Mouse (Mus musculus): ENCODE results near the gene Hyls1. TPM values are rescaled to one million over a fixed set of nuclear protein-coding genes. Genes with fewer than 3 reads are reported as not detected.
A peak's percentile ranks its signal among the peaks of the same experiment; 100 is the strongest.
"Not testable (repeated sequence)": the region's sequence is repeated elsewhere in the genome, so short reads cannot be mapped to it uniquely, and the experiment has no call there.

Hyls1 gene
- 5.8 TPM for polyA plus RNA-seq (2012; fragmentation: generic; extraction: Trizol)
- long read RNA-seq, experiment 1, transcript Hyls1-201 (4 exons, 1,973 nt): major isoform, 12 of 12 reads
- long read RNA-seq, experiment 1, partial matches to known transcripts: 0 of 12 reads
- long read RNA-seq, experiment 1, other reads (novel, unspliced or antisense): 0 of 12 reads
- long read RNA-seq, experiment 2, transcript Hyls1-201 (4 exons, 1,973 nt): major isoform, 61 of 61 reads
- long read RNA-seq, experiment 2, partial matches to known transcripts: 0 of 61 reads
- long read RNA-seq, experiment 2, other reads (novel, unspliced or antisense): 0 of 61 reads

- TF ChIP-seq MAX (IDR thresholded peaks at IDR 0.05) (peak; percentile 26), MYOD1 (IDR thresholded peaks at IDR 0.05; ENCODE audit: control insufficient read depth, insufficient read length, low read depth) (no peak)
Measured at GRCm38 (mm10) chr9:35569571-35570534, at the start of gene Hyls1, which contains the start of gene Pate2. Hyls1 (minus strand) TSS chr9:35570398. Pate2 (plus strand) TSS chr9:35570284.

GRCm38 (mm10) chr9:35616784-35617183 lies 46.6 kb upstream of the Hyls1 start:
- not testable (repeated sequence) for H3K79me3 ChIP-seq (ENCODE audit: low read depth); H3K36me3 ChIP-seq (ENCODE audit: control insufficient read depth, insufficient read depth); H3K27me3 ChIP-seq (ENCODE audit: control insufficient read depth, insufficient read depth, insufficient read length); H3K79me2 ChIP-seq (ENCODE audit: control insufficient read depth, insufficient read depth); H3K4me3 ChIP-seq (ENCODE audit: insufficient read depth, poor library complexity, severe bottlenecking); H3ac ChIP-seq (ENCODE audit: control insufficient read depth, insufficient read length, low read depth)

More at GRCm38 (mm10) chr9:35569571-35570534, at the start of gene Hyls1, which contains the start of gene Pate2:
- H3K36me3 ChIP-seq (ENCODE audit: control insufficient read depth, insufficient read depth): peaks cover 35% of the 10 kb centered on the region
- no peaks in the 10 kb centered on the region for H3K27me3 ChIP-seq (ENCODE audit: control insufficient read depth, insufficient read depth, insufficient read length)
- H3K79me3 ChIP-seq (ENCODE audit: low read depth): peaks cover 26% of the 10 kb centered on the region
- peak within 1 kb of the TSS; percentile 68 for H3K4me3 ChIP-seq (ENCODE audit: insufficient read depth, poor library complexity, severe bottlenecking)
- peaks cover 49% of the 10 kb centered on the region for H3K79me2 ChIP-seq (ENCODE audit: control insufficient read depth, insufficient read depth)
- H3ac ChIP-seq (ENCODE audit: control insufficient read depth, insufficient read length, low read depth): peak within 1 kb of the TSS; percentile 82

- no peaks in the 10 kb centered on the region for H3K79me2 ChIP-seq (ENCODE audit: control insufficient read depth, insufficient read depth)
- H3K4me3 ChIP-seq (ENCODE audit: insufficient read depth, poor library complexity, severe bottlenecking): no peak overlapping the region
- TF ChIP-seq MYOD1 (IDR thresholded peaks at IDR 0.05; ENCODE audit: control insufficient read depth, insufficient read length, low read depth) (no peak), MAX (IDR thresholded peaks at IDR 0.05) (no peak), USF1 (IDR thresholded peaks at IDR 0.05; ENCODE audit: low read depth) (no peak), CEBPB (IDR thresholded peaks at IDR 0.05; ENCODE audit: low read depth) (no peak), MYOG (IDR thresholded peaks at IDR 0.05; ENCODE audit: control insufficient read depth, extremely low read depth, insufficient read length) (no peak)
- no peak overlapping the region for H3ac ChIP-seq (ENCODE audit: control insufficient read depth, insufficient read length, low read depth)
- no peaks in the 10 kb centered on the region for H3K79me3 ChIP-seq (ENCODE audit: low read depth)
- H3K36me3 ChIP-seq (ENCODE audit: control insufficient read depth, insufficient read depth): no peaks in the 10 kb centered on the region
- peaks cover 4% of the 10 kb centered on the region for H3K27me3 ChIP-seq (ENCODE audit: control insufficient read depth, insufficient read depth, insufficient read length)
Measured at GRCm38 (mm10) chr9:35614005-35614404, 43.8 kb upstream of the Hyls1 start.

GRCm38 (mm10) chr9:35611841-35612240 lies 41.6 kb upstream of the Hyls1 start, which contains the start of gene Pate4:
Pate4 (minus strand) TSS chr9:35611941.
- H3ac ChIP-seq (ENCODE audit: control insufficient read depth, insufficient read length, low read depth): no peak within 1 kb of the TSS
- no peaks in the 10 kb centered on the region for H3K27me3 ChIP-seq (ENCODE audit: control insufficient read depth, insufficient read depth, insufficient read length)

GRCm38 (mm10) chr9:35607647-35608405 lies 37.6 kb upstream of the Hyls1 start:
- H3K27me3 ChIP-seq (ENCODE audit: control insufficient read depth, insufficient read depth, insufficient read length): no peaks in the 10 kb centered on the region
- no peaks in the 10 kb centered on the region for H3K36me3 ChIP-seq (ENCODE audit: control insufficient read depth, insufficient read depth)
- H3K79me3 ChIP-seq (ENCODE audit: low read depth): no peaks in the 10 kb centered on the region
- no peak overlapping the region for H3K4me3 ChIP-seq (ENCODE audit: insufficient read depth, poor library complexity, severe bottlenecking)
- no peaks in the 10 kb centered on the region for H3K79me2 ChIP-seq (ENCODE audit: control insufficient read depth, insufficient read depth)
- no peak overlapping the region for H3ac ChIP-seq (ENCODE audit: control insufficient read depth, insufficient read length, low read depth)
- no peak for TF ChIP-seq CEBPB (IDR thresholded peaks at IDR 0.05; ENCODE audit: low read depth)
- TF ChIP-seq MYOD1 (IDR thresholded peaks at IDR 0.05; ENCODE audit: control insufficient read depth, insufficient read length, low read depth): no peak
- no peak for TF ChIP-seq MYOG (IDR thresholded peaks at IDR 0.05; ENCODE audit: control insufficient read depth, extremely low read depth, insufficient read length)
- TF ChIP-seq CTCF (IDR thresholded peaks at IDR 0.05; ENCODE audit: control insufficient read depth, insufficient read depth, insufficient read length): no peak
- no peak for TF ChIP-seq MAX (IDR thresholded peaks at IDR 0.05)
- TF ChIP-seq USF1 (IDR thresholded peaks at IDR 0.05; ENCODE audit: low read depth): no peak
- no peak for TF ChIP-seq FOSL1 (IDR thresholded peaks at IDR 0.05; ENCODE audit: insufficient read depth, low read length, poor library complexity, severe bottlenecking)

More at GRCm38 (mm10) chr9:35611841-35612240, 41.6 kb upstream of the Hyls1 start, which contains the start of gene Pate4:
- Histone ChIP-seq H3K4me3 (ENCODE audit: insufficient read depth, poor library complexity, severe bottlenecking) (no peak within 1 kb of the TSS), H3K79me3 (ENCODE audit: low read depth) (no peaks in the 10 kb centered on the region), H3K36me3 (ENCODE audit: control insufficient read depth, insufficient read depth) (no peaks in the 10 kb centered on the region), H3K79me2 (ENCODE audit: control insufficient read depth, insufficient read depth) (no peaks in the 10 kb centered on the region)
- TF ChIP-seq MYOD1 (IDR thresholded peaks at IDR 0.05; ENCODE audit: control insufficient read depth, insufficient read length, low read depth) (no peak), USF1 (IDR thresholded peaks at IDR 0.05; ENCODE audit: low read depth) (no peak), FOSL1 (IDR thresholded peaks at IDR 0.05; ENCODE audit: insufficient read depth, low read length, poor library complexity, severe bottlenecking) (no peak), MAX (IDR thresholded peaks at IDR 0.05) (no peak), CTCF (IDR thresholded peaks at IDR 0.05; ENCODE audit: control insufficient read depth, insufficient read depth, insufficient read length) (no peak), MYOG (IDR thresholded peaks at IDR 0.05; ENCODE audit: control insufficient read depth, extremely low read depth, insufficient read length) (no peak)
